Mouse (Mus musculus) hindbrain, embryonic 16.5 days (tissue): ENCODE results near the gene Dll4. TPM values are rescaled to one million over a fixed set of nuclear protein-coding genes. Genes with fewer than 3 reads are reported as not detected.

Experiments
- polyA plus RNA-seq: library from polyadenylated mRNA; unstranded; fragments of >200 nt; fragmentation: Nextera tagmentation; extraction: Ambion mirVana; gene quantifications from 2 replicates; pipeline ENCODE4 v1.2.1, GENCODE M21; 2015

The Dll4 gene
- polyA plus RNA-seq, 1 experiment from 2014 or later, result 6.0 TPM

Other genes with a start within 250 kb of the Dll4 start
- 10.6 and 12.7 TPM in 2 replicates for gene Rad51, start 213.0 kb upstream of the Dll4 start, polyA plus RNA-seq
- 49.3 and 50.1 TPM in 2 replicates for gene Rmdn3, start 168.8 kb upstream of the Dll4 start, polyA plus RNA-seq
- 10.9 and 16.2 TPM in 2 replicates for gene Gchfr, start 158.0 kb upstream of the Dll4 start, polyA plus RNA-seq
- gene Gm14137, start 151.3 kb upstream of the Dll4 start, polyA plus RNA-seq, result 0.86 TPM in 2 replicates
- 70.4 and 75.7 TPM in 2 replicates for gene Zfyve19, start 117.2 kb upstream of the Dll4 start, polyA plus RNA-seq
- 23.3 and 23.6 TPM in 2 replicates for gene Dnajc17, start 117.0 kb upstream of the Dll4 start, polyA plus RNA-seq
- gene Ppp1r14d, start 95.9 kb upstream of the Dll4 start, polyA plus RNA-seq, result not detected in 2 replicates
- gene Spint1, start 88.4 kb upstream of the Dll4 start, polyA plus RNA-seq, result 0.71 and 0.79 TPM in 2 replicates
- gene Rhov, start 54.5 kb upstream of the Dll4 start, polyA plus RNA-seq, result 48.2 and 56.9 TPM in 2 replicates
- gene Vps18, start 37.0 kb upstream of the Dll4 start, polyA plus RNA-seq, result 28.2 and 30.4 TPM in 2 replicates
- 12.3 and 14.9 TPM in 2 replicates for gene Chac1, start 25.4 kb downstream of the Dll4 start, polyA plus RNA-seq
- gene Ino80, start 151.9 kb downstream of the Dll4 start, polyA plus RNA-seq, result 2.8 and 3.4 TPM in 2 replicates
- gene Exd1, start 221.8 kb downstream of the Dll4 start, polyA plus RNA-seq, result 1.1 and 1.5 TPM in 2 replicates
- gene Chp1, start 221.9 kb downstream of the Dll4 start, polyA plus RNA-seq, result 57.1 and 61.6 TPM in 2 replicates